Mouse (Mus musculus): ENCODE measurements at regions not wholly inside any gene's neighbourhood (a gene's known extent, or its start where the extent isn't known, plus 50 kb on each side); places are given as distances from the start of the nearest gene placed in this dataset.

DNA sequence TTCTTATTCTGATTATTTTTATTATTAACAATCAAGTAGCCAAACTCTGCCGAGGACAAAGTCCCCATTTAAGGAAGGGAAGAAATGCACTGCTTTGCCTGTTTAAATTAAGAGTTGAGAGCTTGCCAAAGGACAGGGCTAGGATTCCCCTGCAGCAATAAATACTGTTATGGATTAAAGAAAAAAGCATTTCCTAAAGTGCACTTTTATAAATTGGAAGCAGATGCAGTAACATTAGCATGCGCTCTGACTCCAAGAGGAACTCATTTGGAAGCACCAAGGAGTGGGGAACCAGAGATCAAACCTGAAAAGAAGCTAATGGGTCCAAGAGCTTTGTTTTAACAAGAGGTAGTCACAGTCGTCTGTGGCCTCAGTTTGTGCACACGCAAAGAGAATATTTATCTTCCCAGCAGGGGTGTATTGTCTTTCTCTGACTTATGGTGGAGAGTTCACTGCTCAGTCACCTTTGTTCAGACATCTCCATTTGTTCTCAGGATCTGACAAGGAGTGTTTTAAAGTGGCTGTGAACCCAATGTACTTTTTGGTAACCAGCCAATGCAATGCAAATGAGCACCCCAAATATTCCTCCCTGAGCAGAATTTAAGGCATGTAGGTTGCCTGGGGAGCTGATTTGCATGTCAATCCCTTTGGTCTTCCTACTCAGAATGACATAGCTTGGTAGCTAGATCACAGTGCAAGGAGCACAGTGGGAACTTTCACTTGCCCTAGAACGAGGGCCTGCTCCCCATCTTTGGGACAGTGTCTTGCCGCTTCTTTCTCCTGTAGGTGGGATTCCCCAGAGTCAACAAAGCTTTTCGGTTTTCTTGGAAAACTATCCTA lies 119.1 kb upstream of the Nbea start:
- DNase-seq (ENCODE audit: low spot score): peak; percentile 46

DNA sequence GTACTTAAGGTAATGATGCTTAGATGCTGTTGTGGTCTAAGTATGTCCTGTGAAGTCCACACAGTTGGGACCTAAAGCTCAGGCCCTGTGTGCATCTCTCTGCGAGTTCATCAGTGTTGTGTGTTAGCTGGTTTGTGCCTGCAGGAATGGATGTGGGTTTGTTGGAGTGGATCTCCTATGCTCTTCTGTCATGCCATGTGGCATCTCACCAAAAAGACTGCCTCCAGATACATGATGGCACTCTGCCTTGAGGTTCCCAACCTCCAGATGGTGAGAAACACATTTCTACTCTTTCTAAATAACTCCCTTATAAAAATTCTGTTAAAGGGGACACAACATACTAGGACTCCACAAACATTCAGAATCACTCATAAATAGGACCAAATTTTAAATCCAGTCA lies 117.3 kb upstream of the Nbea start:
- DNase-seq (ENCODE audit: low spot score): no peak

DNA sequence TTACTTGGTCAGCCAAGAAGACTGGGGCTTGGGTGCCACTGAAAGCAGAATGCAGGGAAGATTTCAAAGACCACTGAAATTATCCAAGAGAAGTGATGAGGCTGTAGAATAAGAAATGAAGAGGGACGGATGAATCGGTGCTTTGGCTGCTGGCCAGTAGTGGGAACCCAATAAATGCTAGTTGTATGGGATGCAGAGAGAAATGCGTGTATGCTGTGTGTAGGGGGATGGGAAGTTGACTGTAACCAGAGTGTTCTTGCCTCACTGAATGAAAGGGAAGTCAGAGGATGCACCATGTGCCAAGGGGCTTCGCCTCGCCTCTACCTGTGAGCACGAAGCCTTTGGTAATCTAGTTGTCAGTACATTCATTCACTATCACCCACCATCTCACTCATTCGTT lies 112.1 kb upstream of the Nbea start:
- no peak for DNase-seq (ENCODE audit: low spot score)

DNA sequence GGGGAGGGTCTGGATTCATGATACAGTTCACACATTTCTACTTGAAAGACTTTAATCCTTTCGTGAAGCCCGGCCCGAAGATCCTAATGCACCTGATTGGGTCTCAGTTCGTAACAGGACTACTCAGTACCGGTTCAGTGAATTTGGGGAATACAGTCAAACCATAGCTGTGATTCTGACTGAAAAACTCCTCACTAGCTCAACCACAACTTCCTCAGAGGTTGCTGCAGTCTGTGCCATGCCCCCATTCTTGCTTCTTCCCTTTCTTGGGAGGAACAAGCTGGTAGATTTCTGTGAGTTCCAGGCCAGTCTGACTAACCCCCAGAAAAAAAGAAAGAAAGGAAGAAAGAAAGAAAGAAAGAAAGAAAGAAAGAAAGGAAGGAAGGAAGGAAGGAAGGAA lies 98.0 kb upstream of the Nbea start:
- DNase-seq (ENCODE audit: low spot score): no peak

DNA sequence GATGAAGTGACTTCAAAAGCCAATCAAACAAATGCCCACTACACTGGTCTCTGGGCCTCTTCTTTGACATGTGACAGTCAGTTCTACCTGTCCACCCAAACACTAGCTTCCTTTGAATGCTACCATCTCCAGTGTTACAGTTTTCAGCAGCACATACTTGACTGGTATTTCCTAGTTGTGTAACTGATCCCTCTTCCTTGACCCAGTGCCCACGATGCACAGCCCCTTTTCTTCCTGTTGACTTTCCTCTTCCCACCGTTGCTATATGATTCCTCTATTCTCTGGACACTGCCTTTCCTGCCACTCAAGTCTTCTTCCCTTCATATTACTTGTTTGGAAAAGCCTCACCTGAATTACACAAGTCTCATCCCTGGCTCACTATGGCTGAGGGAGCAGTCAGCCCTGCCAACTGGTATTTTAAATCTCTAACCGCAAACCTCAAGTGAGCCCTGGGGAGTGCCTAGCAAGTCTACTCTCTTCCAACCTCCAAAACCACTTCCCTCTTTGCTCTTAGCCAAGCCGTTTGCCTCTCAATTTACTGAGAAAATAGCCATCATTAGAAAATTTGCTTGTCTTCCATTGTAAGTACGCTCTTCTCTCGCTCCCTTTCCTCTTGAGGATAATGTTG lies 96.9 kb upstream of the Nbea start:
- DNase-seq (ENCODE audit: low spot score): no peak

DNA sequence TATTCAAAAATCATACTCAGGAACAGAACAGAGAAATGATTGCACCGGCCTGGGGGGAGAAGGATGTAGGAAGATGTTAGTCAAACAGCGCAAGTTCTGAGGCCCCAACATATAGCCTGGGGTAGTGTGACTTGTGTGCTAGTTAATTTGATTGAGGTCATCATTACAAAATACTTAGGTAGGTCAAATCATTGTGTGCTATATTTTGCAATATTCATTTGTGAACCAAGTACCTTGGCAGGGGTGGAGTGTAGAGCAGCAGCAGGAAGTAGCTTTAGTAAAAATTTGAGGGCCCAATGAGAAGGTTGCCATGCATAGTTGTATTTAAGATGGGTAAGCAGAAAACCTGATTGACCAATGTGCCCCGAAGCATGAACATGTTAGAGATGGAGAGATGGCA lies 89.1 kb upstream of the Nbea start:
- DNase-seq (ENCODE audit: low spot score): no peak

DNA sequence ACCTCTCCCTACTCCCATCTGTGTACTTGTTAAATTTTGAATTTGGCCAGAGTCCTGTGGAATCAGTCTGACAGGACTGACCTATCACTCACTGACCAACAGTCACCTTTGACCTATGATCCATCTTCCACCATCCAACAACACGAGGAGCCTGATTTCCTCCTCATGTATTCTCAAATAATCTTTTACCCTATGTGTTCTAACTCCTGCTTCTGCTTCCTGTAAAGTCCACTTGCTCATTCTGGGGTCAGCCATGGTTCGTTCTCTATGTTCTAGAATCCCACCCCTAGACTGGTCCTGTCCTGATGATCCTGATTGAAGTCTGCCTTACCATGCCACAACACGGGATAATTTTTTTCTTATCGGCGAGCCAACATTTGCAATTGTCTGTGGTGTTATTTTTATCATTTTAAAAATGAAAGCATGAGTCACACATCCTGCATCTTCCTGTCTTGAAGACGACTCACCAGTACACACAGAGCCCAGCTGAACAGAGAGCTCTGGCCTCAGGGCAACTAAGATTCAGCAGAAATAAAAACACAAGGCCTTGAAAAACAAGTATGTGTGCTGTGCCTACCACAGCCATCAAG lies 86.8 kb upstream of the Nbea start:
- no peak for DNase-seq (ENCODE audit: low spot score)

DNA sequence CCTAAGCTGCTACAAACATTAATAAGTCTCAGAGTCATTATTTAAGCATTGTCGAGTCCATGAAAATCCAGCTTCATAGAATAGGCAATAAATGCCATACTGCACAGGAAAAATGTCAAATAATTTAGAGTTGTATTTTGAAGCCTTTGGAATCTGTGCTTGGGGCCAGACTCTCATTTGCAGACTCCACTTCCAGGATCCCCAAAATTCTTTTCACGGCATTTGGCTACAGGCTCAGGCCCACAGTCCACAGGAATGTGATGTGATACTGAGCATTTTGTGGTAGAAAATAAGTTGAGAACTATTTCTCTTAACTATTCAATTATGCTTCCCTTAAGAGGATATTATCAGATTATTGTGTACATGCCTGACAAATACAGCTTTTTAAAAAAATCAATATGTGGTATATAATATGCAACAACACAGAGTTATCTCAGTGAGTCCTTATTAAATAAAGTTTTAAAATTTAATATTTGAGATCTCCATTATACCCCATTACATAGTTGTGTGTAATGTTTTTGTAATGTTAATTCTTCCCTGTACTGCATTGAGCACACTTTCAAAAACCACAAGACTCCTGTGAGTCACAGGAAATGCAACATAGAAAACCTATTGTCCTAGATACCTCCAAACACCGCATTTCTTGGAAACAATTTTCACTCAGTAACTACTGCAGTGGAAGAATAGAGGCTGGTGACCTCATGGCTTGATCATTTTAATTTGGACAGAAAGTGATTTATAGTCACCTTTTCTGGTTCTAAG lies 78.5 kb upstream of the Nbea start:
- no peak for DNase-seq (ENCODE audit: low spot score)

DNA sequence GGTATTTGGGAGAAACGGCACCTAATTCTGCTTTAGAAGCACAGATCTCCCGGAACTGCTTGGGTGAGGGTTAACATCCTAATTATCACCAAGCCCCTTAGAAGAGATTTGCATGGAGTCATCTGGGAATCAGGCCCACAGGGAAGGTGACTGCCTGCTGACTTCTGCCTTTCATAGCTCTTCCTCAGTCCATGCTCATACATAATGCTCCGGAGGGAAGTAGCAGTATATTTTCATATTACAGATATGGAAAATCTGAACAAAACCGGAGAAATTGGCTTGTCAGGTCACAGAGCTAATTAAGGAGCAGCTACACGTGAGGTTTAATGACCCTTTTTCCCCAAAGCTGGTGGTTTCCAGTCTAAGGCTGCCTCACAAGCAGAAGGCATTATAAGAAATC lies 72.8 kb upstream of the Nbea start:
- no peak for DNase-seq (ENCODE audit: low spot score)

DNA sequence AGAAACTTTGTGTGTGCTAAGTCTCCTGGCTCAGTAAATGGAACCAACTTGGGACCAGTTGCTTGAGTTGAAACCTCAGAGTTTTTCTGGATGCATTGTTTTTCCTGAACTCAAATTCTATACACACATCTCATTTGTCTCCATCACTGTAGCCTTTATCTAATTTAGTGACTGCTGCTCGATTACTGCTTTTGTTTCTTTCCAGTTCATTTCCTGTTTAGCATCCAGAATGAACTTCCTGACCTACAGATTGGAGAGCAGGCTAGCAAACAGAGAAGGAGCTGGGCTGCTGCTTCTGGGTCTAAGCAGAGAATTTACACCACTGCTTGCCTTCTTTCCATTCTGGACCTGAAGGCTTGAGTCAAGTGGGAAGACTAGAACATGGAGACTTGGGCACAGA lies 60.9 kb upstream of the Nbea start:
- DNase-seq (ENCODE audit: low spot score): no peak

DNA sequence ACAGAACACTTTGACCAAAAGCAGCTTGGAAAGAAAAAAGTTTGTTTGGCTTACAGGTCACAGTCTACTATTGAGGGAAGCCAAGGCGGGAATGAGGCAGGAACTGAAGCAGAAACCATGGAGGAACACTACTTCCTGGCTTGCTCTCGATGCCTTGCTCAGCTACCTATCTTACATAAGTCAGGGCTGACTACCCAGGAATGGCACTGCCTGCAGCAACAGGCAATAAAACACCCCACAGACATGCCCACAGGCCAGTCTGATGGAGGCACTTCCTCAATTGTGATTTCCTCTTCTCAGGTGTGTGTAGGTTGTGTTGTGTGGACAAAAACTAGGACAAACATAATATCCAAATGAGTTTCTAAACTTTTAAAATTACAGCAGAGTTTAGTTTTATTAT lies 54.7 kb upstream of the Nbea start:
- no peak for DNase-seq (ENCODE audit: low spot score)

DNA sequence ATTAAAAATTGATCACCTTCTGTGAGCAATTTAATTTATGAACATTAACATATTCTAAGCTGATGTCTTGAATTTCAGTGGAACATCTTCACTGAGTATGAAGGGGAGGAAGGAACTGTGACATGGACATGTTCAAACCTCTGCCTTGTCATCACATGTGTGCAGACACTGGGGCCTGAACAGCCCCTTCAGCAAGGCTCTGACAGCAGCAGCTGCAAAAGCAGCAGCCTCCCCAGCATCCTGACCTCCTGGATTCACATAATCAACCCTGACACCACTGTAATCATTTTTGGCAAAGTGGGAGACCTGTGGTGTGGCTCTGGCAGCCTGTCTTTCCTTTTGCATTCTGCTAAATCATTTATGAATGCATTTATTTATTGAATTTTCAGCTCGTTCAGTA lies 52.7 kb upstream of the Nbea start:
- DNase-seq (ENCODE audit: low spot score): no peak
